Mouse (Mus musculus) R1 (cell line): Measurements from ENCODE around the gene Lrrc39.
"Not testable (repeated sequence)": the region's sequence is repeated elsewhere in the genome, so short reads cannot be mapped to it uniquely, and the experiment has no call there.

Source experiments
- DNase-seq: peaks from one replicate; pipeline ENCODE4 v3.0.0-alpha.2; 2018; ENCODE audit warnings: low read depth, low spot score

The Lrrc39 gene

GRCm38 (mm10) chr3:116562408-116563094 is at the start of gene Lrrc39:
TSS of gene Lrrc39 (plus strand) at chr3:116562973.
- no peak for DNase-seq

- peak; percentile 21 for DNase-seq
Observed at GRCm38 (mm10) chr3:116520141-116520761, 42.5 kb upstream of the Lrrc39 start.

- DNase-seq, result peak; percentile 66
Observed at GRCm38 (mm10) chr3:116529741-116530140, 33.0 kb upstream of the Lrrc39 start.

- DNase-seq, result no peak
Observed at GRCm38 (mm10) chr3:116530826-116531225, 31.9 kb upstream of the Lrrc39 start.

GRCm38 (mm10) chr3:116536428-116537199 is 26.2 kb upstream of the Lrrc39 start:
- no peak for DNase-seq

GRCm38 (mm10) chr3:116537200-116537573 is 25.6 kb upstream of the Lrrc39 start:
- peak; percentile 43 for DNase-seq

- DNase-seq, result peak; percentile 20
Observed at GRCm38 (mm10) chr3:116542070-116542469, 20.7 kb upstream of the Lrrc39 start.

GRCm38 (mm10) chr3:116542532-116542931 is 20.2 kb upstream of the Lrrc39 start:
- no peak for DNase-seq

- DNase-seq, result no peak
Observed at GRCm38 (mm10) chr3:116547430-116547829, 15.3 kb upstream of the Lrrc39 start.

- DNase-seq, result no peak
Observed at GRCm38 (mm10) chr3:116551362-116551761, 11.4 kb upstream of the Lrrc39 start.

GRCm38 (mm10) chr3:116561315-116561714 is 1.5 kb upstream of the Lrrc39 start:
- DNase-seq, result not testable (repeated sequence)

- no peak for DNase-seq
Observed at GRCm38 (mm10) chr3:116563095-116563492, 321 bp downstream of the Lrrc39 start.

- no peak for DNase-seq
Observed at GRCm38 (mm10) chr3:116570628-116571027, 7.9 kb downstream of the Lrrc39 start.

- peak; percentile 86 for DNase-seq
Observed at GRCm38 (mm10) chr3:116577286-116577685, 14.5 kb downstream of the Lrrc39 start.

GRCm38 (mm10) chr3:116582201-116582600 is 19.4 kb downstream of the Lrrc39 start:
- DNase-seq, result no peak

GRCm38 (mm10) chr3:116594076-116594727 is 31.4 kb downstream of the Lrrc39 start:
- no peak for DNase-seq

- peak; percentile 98 for DNase-seq
Observed at GRCm38 (mm10) chr3:116594728-116595602, 32.2 kb downstream of the Lrrc39 start, which contains the start of gene Sass6. TSS of gene Sass6 (plus strand) at chr3:116594982.

GRCm38 (mm10) chr3:116595603-116595991 is 32.8 kb downstream of the Lrrc39 start:
- no peak for DNase-seq

GRCm38 (mm10) chr3:116599705-116600104 is 36.9 kb downstream of the Lrrc39 start:
- DNase-seq, result no peak

GRCm38 (mm10) chr3:116601005-116601404 is 38.2 kb downstream of the Lrrc39 start:
- no peak for DNase-seq

GRCm38 (mm10) chr3:116601781-116602180 is 39.0 kb downstream of the Lrrc39 start:
- DNase-seq, result peak; percentile 35
